Mouse (Mus musculus): Measurements from ENCODE around the gene Gfra4. TPM values are rescaled to one million over a fixed set of nuclear protein-coding genes. Genes with fewer than 3 reads are reported as not detected.
"Not testable (repeated sequence)": the region's sequence is repeated elsewhere in the genome, so short reads cannot be mapped to it uniquely, and the experiment has no call there.

Gene Gfra4
- total RNA-seq, 4 experiments from 2014 or later: 7.4 to 13.3 (median 9.0) TPM

- DNase-seq (ENCODE audit: low spot score): no peak
Measured at GRCm38 (mm10) chr2:131052043-131052442, 9.2 kb upstream of the Gfra4 start.

GRCm38 (mm10) chr2:131046025-131046424 lies 3.1 kb upstream of the Gfra4 start:
- DNase-seq (ENCODE audit: low spot score): no peak

GRCm38 (mm10) chr2:131044989-131045720 lies 2.3 kb upstream of the Gfra4 start:
- DNase-seq (ENCODE audit: low spot score): no peak

- DNase-seq (ENCODE audit: low spot score): no peak
Measured at GRCm38 (mm10) chr2:131044354-131044852, 1.5 kb upstream of the Gfra4 start.

- no peak for DNase-seq (ENCODE audit: low spot score)
Measured at GRCm38 (mm10) chr2:131040854-131041825, 1.7 kb downstream of the Gfra4 start.

GRCm38 (mm10) chr2:131038675-131039074 lies 4.2 kb downstream of the Gfra4 start:
- no peak for DNase-seq (ENCODE audit: low spot score)

GRCm38 (mm10) chr2:131038197-131038596 lies 4.7 kb downstream of the Gfra4 start:
- DNase-seq (ENCODE audit: low spot score): no peak

GRCm38 (mm10) chr2:131037226-131037990 lies 5.5 kb downstream of the Gfra4 start:
- peak; percentile 41 for DNase-seq (ENCODE audit: low spot score)

- DNase-seq (ENCODE audit: low spot score): no peak
Measured at GRCm38 (mm10) chr2:131036757-131037156, 6.1 kb downstream of the Gfra4 start.

- DNase-seq (ENCODE audit: low spot score): no peak
Measured at GRCm38 (mm10) chr2:131036343-131036742, 6.5 kb downstream of the Gfra4 start.

- not testable (repeated sequence) for DNase-seq (ENCODE audit: low spot score)
Measured at GRCm38 (mm10) chr2:131031406-131031805, 11.5 kb downstream of the Gfra4 start.

- DNase-seq (ENCODE audit: low spot score): no peak
Measured at GRCm38 (mm10) chr2:131030998-131031397, 11.9 kb downstream of the Gfra4 start.

GRCm38 (mm10) chr2:131030561-131030960 lies 12.3 kb downstream of the Gfra4 start:
- DNase-seq (ENCODE audit: low spot score): no peak

- DNase-seq (ENCODE audit: low spot score): peak; percentile 13
Measured at GRCm38 (mm10) chr2:131029065-131029935, 13.6 kb downstream of the Gfra4 start.

GRCm38 (mm10) chr2:131026941-131027340 lies 15.9 kb downstream of the Gfra4 start:
- no peak for DNase-seq (ENCODE audit: low spot score)

GRCm38 (mm10) chr2:131025230-131025629 lies 17.7 kb downstream of the Gfra4 start:
- no peak for DNase-seq (ENCODE audit: low spot score)

- no peak for DNase-seq (ENCODE audit: low spot score)
Measured at GRCm38 (mm10) chr2:131010566-131010965, 32.3 kb downstream of the Gfra4 start.

GRCm38 (mm10) chr2:131009123-131009522 lies 33.8 kb downstream of the Gfra4 start:
- DNase-seq (ENCODE audit: low spot score): no peak

GRCm38 (mm10) chr2:130992818-130993217 lies 50.1 kb downstream of the Gfra4 start:
- DNase-seq (ENCODE audit: low spot score): no peak
